Mouse (Mus musculus) kidney, postnatal 0 days (tissue): ENCODE results near the gene Traip. TPM values are rescaled to one million over a fixed set of nuclear protein-coding genes. Genes with fewer than 3 reads are reported as not detected.

Source experiments
- ATAC-seq: fragments of 200-750 bp; cut with Nextera tagmentation; replicated peaks from 2 replicates; pipeline ENCODE4 v1.8.0; 2017; ENCODE audit warnings: low read depth, moderate number of reproducible peaks, moderate TSS enrichment, moderate library complexity; ENCODE audit not compliant: low FRiP score
- DNase-seq: peaks from one replicate; pipeline ENCODE4 v3.0.0-alpha.2; 2016; ENCODE audit warnings: low spot score
- H3K27ac ChIP-seq: fragments of 300-500 bp; sonication (generic); 2 replicates; pipeline ENCODE4 v1.5.1; 2014; ENCODE audit warnings: mild to moderate bottlenecking
- H3K27me3 ChIP-seq: fragments of 300-500 bp; sonication (generic); 2 replicates; pipeline ENCODE4 v1.6.1; 2014; ENCODE audit warnings: low read length, mixed read lengths; ENCODE audit not compliant: insufficient read depth
- H3K36me3 ChIP-seq: fragments of 300-500 bp; sonication (generic); 2 replicates; pipeline ENCODE4 v1.6.1; 2014; ENCODE audit warnings: low read length, mixed read lengths; ENCODE audit not compliant: insufficient read depth
- H3K4me1 ChIP-seq: fragments of 300-500 bp; sonication (generic); replicated peaks from 2 replicates; pipeline ENCODE4 v1.6.1; 2014; ENCODE audit warnings: antibody characterized with exemption, low read length, mixed read lengths; ENCODE audit not compliant: insufficient read depth
- H3K4me2 ChIP-seq: fragments of 300-500 bp; sonication (generic); 2 replicates; pipeline ENCODE4 v1.6.1; 2014; ENCODE audit warnings: mild to moderate bottlenecking, low read length, moderate library complexity, mixed read lengths
- H3K4me3 ChIP-seq: fragments of 300-500 bp; sonication (generic); replicated peaks from 2 replicates; pipeline ENCODE4 v1.5.1; 2014; ENCODE audit warnings: low read depth, low read length
- H3K9ac ChIP-seq: fragments of 300-500 bp; sonication (generic); 2 replicates; pipeline ENCODE4 v1.6.1; 2014; ENCODE audit warnings: low read depth, low read length
- H3K9me3 ChIP-seq: fragments of 300-500 bp; sonication (generic); replicated peaks from 2 replicates; pipeline ENCODE4 v1.6.1; 2016; ENCODE audit warnings: low read length, inconsistent platforms, mixed read lengths
- CTCF ChIP-seq: IDR thresholded peaks from 2 replicates; pipeline ENCODE4 v1.5.1; 2016; ENCODE audit warnings: antibody characterized with exemption, low read depth, mild to moderate bottlenecking, moderate library complexity
- WGBS: fragments of 180-500 bp; shearing (Covaris S2); extraction: QIAGEN DNeasy Blood & Tissue Kit; methylation state at CpG from one replicate; pipeline ENCODE4 v1.1.7; 2014; 5-methylcytosine and 5-hydroxymethylcytosine counted together
- polyA plus RNA-seq: library from polyadenylated mRNA; unstranded; fragments of >200 nt; fragmentation: Nextera tagmentation; extraction: Ambion mirVana; gene quantifications from 2 replicates; pipeline ENCODE4 v1.2.1, GENCODE M21; 2015

Gene Traip
- polyA plus RNA-seq, 1 experiment from 2014 or later: 10.2 TPM

GRCm38 (mm10) chr9:107906967-107907800, 42.8 kb upstream of the Traip start:
- TF ChIP-seq CTCF: no peak
- peak overlapping the region; percentile 55; the same call in 1 of the 2 replicates for H3K9ac ChIP-seq
- H3K9me3 ChIP-seq: no peaks in the 10 kb centered on the region
- WGBS: 41% methylated on average over 31 of the region's 31 CpGs
- DNase-seq (no peak), ATAC-seq (no peak)
- H3K36me3 ChIP-seq: peaks cover 3% of the 10 kb centered on the region; the same call in 1 of the 2 replicates
- peaks cover 16% of the 10 kb centered on the region for H3K4me1 ChIP-seq
- peak overlapping the region; percentile 35 for H3K4me3 ChIP-seq
- H3K27me3 ChIP-seq: no peaks in the 10 kb centered on the region
- H3K4me2 ChIP-seq: peak overlapping the region; percentile 75
- H3K27ac ChIP-seq: peak overlapping the region; percentile 51; the same call in 1 of the 2 replicates

GRCm38 (mm10) chr9:107907801-107908120, 42.2 kb upstream of the Traip start:
- Histone ChIP-seq H3K4me3 (no peak overlapping the region), H3K36me3 (no peaks in the 10 kb centered on the region; the same call in 1 of the 2 replicates), H3K4me1 (peaks cover 16% of the 10 kb centered on the region), H3K9ac (no peak overlapping the region), H3K27ac (no peak overlapping the region), H3K9me3 (no peaks in the 10 kb centered on the region), H3K4me2 (peak overlapping the region; percentile 75), H3K27me3 (no peaks in the 10 kb centered on the region)
- DNase-seq (no peak), ATAC-seq (no peak)
- TF ChIP-seq CTCF: no peak
- WGBS: 79% methylated on average over 14 of the region's 14 CpGs

GRCm38 (mm10) chr9:107908410-107909158, 41.4 kb upstream of the Traip start:
- Histone ChIP-seq H3K9ac (no peak overlapping the region), H3K27ac (no peak overlapping the region), H3K4me1 (peaks cover 16% of the 10 kb centered on the region), H3K9me3 (no peaks in the 10 kb centered on the region), H3K36me3 (no peaks in the 10 kb centered on the region), H3K4me3 (no peak overlapping the region; the same call in 1 of the 2 replicates), H3K4me2 (peak overlapping the region; percentile 33), H3K27me3 (no peaks in the 10 kb centered on the region)
- 29% methylated on average over 18 of the region's 18 CpGs for WGBS
- no peak for TF ChIP-seq CTCF
- DNase-seq (no peak), ATAC-seq (no peak)

- no peak overlapping the region for H3K27ac ChIP-seq
- DNase-seq: no peak
- no peak for ATAC-seq
- H3K9ac ChIP-seq: no peak overlapping the region
- no peaks in the 10 kb centered on the region for H3K36me3 ChIP-seq
- H3K4me3 ChIP-seq: no peak overlapping the region
- no peaks in the 10 kb centered on the region for H3K9me3 ChIP-seq
- H3K4me2 ChIP-seq: no peak overlapping the region
- H3K4me1 ChIP-seq: peaks cover 16% of the 10 kb centered on the region
- 82% methylated on average over 15 of the region's 15 CpGs for WGBS
- H3K27me3 ChIP-seq: no peaks in the 10 kb centered on the region
- no peak for TF ChIP-seq CTCF
These were observed 39.7 kb upstream of the Traip start for GRCm38 (mm10) chr9:107910025-107910769.

GRCm38 (mm10) chr9:107914764-107915420, 35.0 kb upstream of the Traip start:
- DNase-seq (no peak), ATAC-seq (no peak)
- no peak overlapping the region for H3K9ac ChIP-seq
- H3K27me3 ChIP-seq: no peaks in the 10 kb centered on the region
- no peak overlapping the region for H3K27ac ChIP-seq
- no peak for TF ChIP-seq CTCF
- H3K36me3 ChIP-seq: no peaks in the 10 kb centered on the region
- 42% methylated on average over 16 of the region's 16 CpGs for WGBS
- no peak overlapping the region for H3K4me2 ChIP-seq
- no peaks in the 10 kb centered on the region; the same call in 1 of the 2 replicates for H3K4me1 ChIP-seq
- no peaks in the 10 kb centered on the region for H3K9me3 ChIP-seq
- no peak overlapping the region for H3K4me3 ChIP-seq
